Mouse (Mus musculus): ENCODE results near the gene Exosc6.
"Not testable (repeated sequence)": the region's sequence is repeated elsewhere in the genome, so short reads cannot be mapped to it uniquely, and the experiment has no call there.

Gene Exosc6

DNA sequence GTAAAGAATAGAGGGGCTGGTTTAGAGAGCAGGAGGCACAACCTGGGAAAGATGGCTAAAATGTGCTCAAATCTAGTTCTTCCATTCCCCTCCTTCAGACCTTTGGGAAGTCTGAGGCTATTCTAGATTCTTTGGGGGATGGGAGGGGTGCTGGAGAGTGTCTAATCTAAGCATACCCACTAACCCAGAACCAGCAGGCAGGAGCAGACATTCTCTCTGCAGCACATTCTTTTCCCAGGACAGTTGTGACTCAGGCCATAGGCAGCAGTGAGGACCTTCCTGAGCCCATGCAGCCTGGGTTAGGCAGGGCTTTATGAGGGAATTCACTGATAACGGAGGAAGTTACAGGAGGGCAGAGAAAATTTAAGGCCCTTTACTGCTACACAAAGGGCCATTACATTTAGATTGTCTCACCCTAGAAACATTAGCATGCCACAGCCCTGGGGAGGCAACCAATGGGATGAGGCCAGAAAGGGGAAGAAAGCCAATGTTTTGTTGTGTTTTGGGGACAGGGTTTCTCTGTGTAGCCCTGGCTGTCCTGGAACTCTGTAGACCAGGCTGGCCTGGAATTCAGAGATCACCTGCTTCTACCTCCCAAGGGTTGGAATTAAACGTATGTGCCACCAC is 2.9 kb downstream of the Exosc6 start:
- in situ Hi-C loops (cut with MboI, MseI): loop anchor here (5.0 kb wide), 2 partner anchors 33 to 228 kb away; partner anchors contain the start of genes Clec18a and Pdpr

DNA sequence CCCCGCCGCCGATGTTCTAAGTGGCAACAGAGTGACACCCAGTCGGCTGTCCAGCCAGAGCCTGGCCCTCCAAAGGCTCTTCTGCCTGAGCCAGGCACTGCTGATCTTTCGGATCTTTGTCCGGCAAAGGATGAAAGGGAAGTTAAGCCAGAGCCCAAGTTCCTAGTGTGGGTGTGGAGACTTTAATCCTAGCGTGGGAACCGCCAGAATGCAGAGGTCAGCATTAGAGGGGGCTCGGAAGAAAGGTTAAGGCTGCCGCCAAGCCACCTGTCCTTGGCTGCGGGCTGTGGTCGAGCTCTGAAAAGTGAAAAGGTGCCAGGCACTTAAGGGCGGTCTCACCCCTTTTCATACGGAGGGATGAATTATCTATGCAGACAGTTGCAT is 5.5 kb downstream of the Exosc6 start:
- in situ Hi-C loops (cut with MboI, MseI): no loop called here

DNA sequence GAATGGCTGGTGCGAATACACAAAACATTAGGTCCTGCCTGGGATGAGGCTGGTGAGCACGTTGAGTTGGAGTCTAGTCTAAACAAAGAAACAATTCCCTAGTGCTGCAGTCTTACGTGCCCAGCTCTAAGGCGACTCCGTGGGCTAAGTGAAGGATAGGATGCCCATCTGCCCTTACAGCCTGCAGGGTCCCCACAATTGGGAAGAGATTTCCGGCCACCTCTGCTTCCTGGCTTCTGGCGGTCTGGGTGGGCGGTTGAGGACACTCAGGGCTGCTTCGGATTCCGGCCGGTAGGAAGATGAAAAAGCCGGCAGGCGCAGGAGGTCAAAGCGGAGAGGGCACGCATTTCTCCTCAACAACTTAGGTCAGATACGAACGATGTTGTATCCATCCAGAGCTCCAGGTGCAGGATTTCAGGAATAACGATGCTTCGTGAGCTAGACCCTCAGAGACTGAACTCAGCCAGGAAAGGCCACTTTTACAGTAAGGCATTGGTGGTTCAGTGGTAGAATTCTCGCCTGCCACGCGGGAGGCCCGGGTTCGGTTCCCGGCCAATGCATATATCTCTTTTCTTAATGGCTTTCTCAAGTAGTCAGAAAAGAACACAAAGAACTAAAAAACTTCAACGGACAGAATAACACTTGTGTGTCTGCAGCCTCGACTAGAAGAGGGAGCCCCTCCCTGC is 6.1 kb downstream of the Exosc6 start:
- in situ Hi-C loops (cut with MboI, MseI): no loop called here

GRCm38 (mm10) chr8:111062893-111063292 is 6.8 kb downstream of the Exosc6 start:
- in situ Hi-C loops (cut with MboI, MseI): no loop called here

DNA sequence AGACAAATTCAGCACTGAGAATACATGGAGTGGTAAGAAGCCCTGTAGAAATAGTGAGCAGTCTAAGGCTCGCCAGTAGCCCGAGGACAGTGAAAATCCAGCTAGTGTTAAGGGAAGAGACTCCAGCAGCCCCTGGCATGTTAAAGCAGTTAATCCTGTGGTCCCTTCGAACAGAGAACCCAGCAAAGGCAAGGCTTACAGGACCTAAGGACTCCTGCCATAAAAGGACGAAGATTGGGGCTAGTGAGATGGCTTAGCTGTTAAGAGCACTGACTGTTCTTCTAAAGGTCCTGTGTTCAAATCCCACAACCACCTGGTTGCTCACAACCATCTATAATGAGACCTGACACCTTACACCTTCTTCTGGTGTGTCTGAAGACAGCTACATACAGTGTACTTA is 10.2 kb downstream of the Exosc6 start:
- in situ Hi-C loops (cut with MboI, MseI): no loop called here

GRCm38 (mm10) chr8:111067439-111067838 is 11.3 kb downstream of the Exosc6 start:
- in situ Hi-C loops (cut with MboI, MseI): no loop called here

- in situ Hi-C loops (cut with MboI, MseI): not testable (repeated sequence)
Measured at GRCm38 (mm10) chr8:111068660-111069059, 12.5 kb downstream of the Exosc6 start.

- in situ Hi-C loops (cut with MboI, MseI): no loop called here
Measured at GRCm38 (mm10) chr8:111075926-111076325, 19.8 kb downstream of the Exosc6 start.

- in situ Hi-C loops (cut with MboI, MseI): no loop called here
Measured at GRCm38 (mm10) chr8:111079461-111079860, 23.3 kb downstream of the Exosc6 start.

GRCm38 (mm10) chr8:111079861-111080271 is 23.7 kb downstream of the Exosc6 start:
- in situ Hi-C loops (cut with MboI, MseI): no loop called here

- in situ Hi-C loops (cut with MboI, MseI): no loop called here
Measured at GRCm38 (mm10) chr8:111081580-111082258, 25.6 kb downstream of the Exosc6 start.

- in situ Hi-C loops (cut with MboI, MseI): not testable (repeated sequence)
Measured at GRCm38 (mm10) chr8:111083936-111084335, 27.8 kb downstream of the Exosc6 start.

GRCm38 (mm10) chr8:111090126-111090525 is 34.0 kb downstream of the Exosc6 start:
- in situ Hi-C loops (cut with MboI, MseI): loop anchor here (5.0 kb wide), 1 partner anchor 33 kb away; the partner anchor contains the start of gene Exosc6

- in situ Hi-C loops (cut with MboI, MseI): loop anchor here (5.0 kb wide), 1 partner anchor 34 kb away; the partner anchor contains the start of gene Exosc6
Measured at GRCm38 (mm10) chr8:111091706-111092105, 35.6 kb downstream of the Exosc6 start.

- in situ Hi-C loops (cut with MboI, MseI): loop anchor here (5.0 kb wide), 1 partner anchor 35 kb away; the partner anchor contains the start of gene Exosc6
Measured at GRCm38 (mm10) chr8:111092326-111092725, 36.2 kb downstream of the Exosc6 start, which contains the start of gene Clec18a. Clec18a (minus strand) TSS chr8:111092426.

DNA sequence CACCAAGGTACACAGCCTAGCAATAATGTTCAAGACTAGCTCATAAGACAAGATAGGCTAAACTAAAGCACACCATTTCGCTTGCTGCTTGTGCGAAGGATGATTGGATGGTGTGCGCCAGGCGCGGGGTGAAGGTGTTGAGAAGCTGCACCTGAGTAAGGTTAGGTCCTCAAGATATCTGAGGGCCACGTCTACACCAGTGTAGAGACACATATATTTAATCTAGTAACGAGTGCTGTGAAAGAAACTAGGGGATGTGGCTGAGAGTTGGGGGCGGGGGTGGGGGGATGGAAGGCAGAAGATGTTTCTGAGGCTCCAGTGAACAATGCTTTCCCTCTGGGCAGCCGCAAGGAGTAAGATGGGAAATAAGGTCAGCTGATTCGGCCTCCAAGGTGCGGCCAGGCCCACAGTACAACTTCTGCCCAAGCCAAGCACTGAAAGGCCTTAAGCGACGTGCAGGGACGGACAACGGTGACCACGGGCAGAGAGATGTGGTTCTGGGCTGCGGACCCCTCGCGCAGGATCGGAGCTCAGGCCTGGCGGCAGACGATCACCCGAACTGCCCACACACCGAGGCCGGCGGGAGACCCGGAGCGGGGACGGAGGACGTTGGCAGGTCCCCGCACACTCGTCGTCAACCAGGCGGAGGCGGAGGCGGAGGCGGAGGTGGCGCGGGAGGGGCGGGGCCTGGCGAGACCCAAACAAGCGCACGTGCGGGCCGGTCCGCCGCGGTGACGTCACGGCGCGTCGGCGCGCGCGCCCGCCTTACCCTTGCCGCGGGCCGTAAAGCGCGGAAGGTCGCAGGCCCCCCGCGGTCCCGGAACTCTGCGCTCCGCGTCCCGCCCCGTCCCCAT is 38.0 kb downstream of the Exosc6 start, which contains the start of gene Pdpr:
Gene Pdpr (plus strand): TSS at position 766 of the 854 bp plus-strand sequence.
- in situ Hi-C loops (cut with MboI, MseI): loop anchor here (5.0 kb wide), 1 partner anchor 37 kb away; the partner anchor contains the start of gene Exosc6

- in situ Hi-C loops (cut with MboI, MseI): loop anchor here (5.0 kb wide), 2 partner anchors 38 to 47 kb away; partner anchors contain the start of gene Exosc6
Measured at GRCm38 (mm10) chr8:111094719-111095302, 38.7 kb downstream of the Exosc6 start.

All from T-helper 1 cell (primary cell).